Mouse (Mus musculus) midbrain, embryonic 11.5 days (tissue): Measurements from ENCODE around the gene Calml4. TPM values are rescaled to one million over a fixed set of nuclear protein-coding genes. Genes with fewer than 3 reads are reported as not detected.

ENCODE experiments used
- ATAC-seq: fragments of 200-750 bp; cut with Nextera tagmentation; 2 replicates; pipeline ENCODE4 v1.8.0; 2017; ENCODE audit warnings: moderate TSS enrichment, moderate library complexity; ENCODE audit not compliant: low FRiP score
- DNase-seq: peaks from one replicate; pipeline ENCODE4 v3.0.0; 2015; ENCODE audit warnings: low spot score; ENCODE audit errors: missing footprints
- H3K27ac ChIP-seq: fragments of 300-500 bp; sonication (generic); 2 replicates; pipeline ENCODE4 v1.5.1; 2014; ENCODE audit warnings: low read depth, low read length
- H3K27me3 ChIP-seq: fragments of 300-500 bp; sonication (generic); 2 replicates; pipeline ENCODE4 v1.6.1; 2014; ENCODE audit warnings: mild to moderate bottlenecking, low read length, moderate library complexity, mixed read lengths; ENCODE audit not compliant: control insufficient read depth, insufficient read depth
- H3K36me3 ChIP-seq: fragments of 300-500 bp; sonication (generic); 2 replicates; pipeline ENCODE4 v1.6.1; 2014; ENCODE audit warnings: mild to moderate bottlenecking, low read length, moderate library complexity, mixed read lengths; ENCODE audit not compliant: control insufficient read depth, insufficient read depth
- H3K4me1 ChIP-seq: fragments of 300-500 bp; sonication (generic); 2 replicates; pipeline ENCODE4 v1.6.1; 2014; ENCODE audit warnings: low read length; ENCODE audit not compliant: control insufficient read depth, insufficient read depth
- H3K4me2 ChIP-seq: fragments of 300-500 bp; sonication (generic); 2 replicates; pipeline ENCODE4 v1.6.1; 2014; ENCODE audit warnings: mild to moderate bottlenecking, moderate library complexity
- H3K4me3 ChIP-seq: fragments of 300-500 bp; sonication (generic); 2 replicates; pipeline ENCODE4 v1.5.1; 2014; ENCODE audit warnings: low read depth, low read length
- H3K9ac ChIP-seq: fragments of 300-500 bp; sonication (generic); 2 replicates; pipeline ENCODE4 v1.6.1; 2014; ENCODE audit warnings: low read length
- H3K9me3 ChIP-seq: fragments of 300-500 bp; sonication (generic); 2 replicates; pipeline ENCODE4 v1.6.1; 2016; ENCODE audit warnings: low read length; ENCODE audit not compliant: control insufficient read depth
- WGBS: fragments of 180-500 bp; shearing (Covaris S2); extraction: QIAGEN DNeasy Blood & Tissue Kit; methylation state at CpG from one replicate; pipeline ENCODE4 v1.1.7; 2014; 5-methylcytosine and 5-hydroxymethylcytosine counted together
- polyA plus RNA-seq: library from polyadenylated mRNA; unstranded; fragments of >200 nt; fragmentation: Nextera tagmentation; extraction: Ambion mirVana; gene quantifications from 2 replicates; pipeline ENCODE4 v1.2.1, GENCODE M21; 2014

Calml4 gene
- polyA plus RNA-seq, 1 experiment from 2014 or later = 0.40 TPM

DNA sequence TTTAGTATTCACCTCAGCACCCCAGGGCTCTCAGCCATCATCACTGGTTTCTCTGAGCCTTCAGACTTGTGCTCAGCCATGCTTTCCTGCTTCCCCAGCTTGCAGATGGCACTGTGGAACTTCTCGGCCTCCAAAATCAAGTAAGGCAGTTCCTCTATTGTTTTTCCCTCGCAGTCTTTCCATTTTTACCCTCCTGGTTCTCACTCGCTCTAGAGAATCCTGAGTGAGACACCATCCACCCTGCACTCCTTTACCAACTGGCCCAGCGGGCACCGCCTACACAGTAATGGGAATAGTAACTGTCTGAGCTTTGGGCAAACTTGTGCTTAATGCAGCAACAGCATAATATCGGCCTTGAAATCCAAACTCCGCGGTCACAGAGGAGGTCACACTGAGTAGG, 47.2 kb downstream of the Calml4 start:
- Histone ChIP-seq H3K4me1 (no peaks in the 10 kb centered on the region), H3K27ac (no peak overlapping the region), H3K36me3 (peaks cover 2% of the 10 kb centered on the region; the same call in 1 of the 2 replicates), H3K27me3 (no peaks in the 10 kb centered on the region), H3K4me2 (no peak overlapping the region), H3K9me3 (peaks cover 4% of the 10 kb centered on the region; the same call in 1 of the 2 replicates), H3K4me3 (no peak overlapping the region), H3K9ac (no peak overlapping the region)
- ATAC-seq (no peak), DNase-seq (no peak)
- WGBS = 94% methylated on average over 8 of the region's 8 CpGs

DNA sequence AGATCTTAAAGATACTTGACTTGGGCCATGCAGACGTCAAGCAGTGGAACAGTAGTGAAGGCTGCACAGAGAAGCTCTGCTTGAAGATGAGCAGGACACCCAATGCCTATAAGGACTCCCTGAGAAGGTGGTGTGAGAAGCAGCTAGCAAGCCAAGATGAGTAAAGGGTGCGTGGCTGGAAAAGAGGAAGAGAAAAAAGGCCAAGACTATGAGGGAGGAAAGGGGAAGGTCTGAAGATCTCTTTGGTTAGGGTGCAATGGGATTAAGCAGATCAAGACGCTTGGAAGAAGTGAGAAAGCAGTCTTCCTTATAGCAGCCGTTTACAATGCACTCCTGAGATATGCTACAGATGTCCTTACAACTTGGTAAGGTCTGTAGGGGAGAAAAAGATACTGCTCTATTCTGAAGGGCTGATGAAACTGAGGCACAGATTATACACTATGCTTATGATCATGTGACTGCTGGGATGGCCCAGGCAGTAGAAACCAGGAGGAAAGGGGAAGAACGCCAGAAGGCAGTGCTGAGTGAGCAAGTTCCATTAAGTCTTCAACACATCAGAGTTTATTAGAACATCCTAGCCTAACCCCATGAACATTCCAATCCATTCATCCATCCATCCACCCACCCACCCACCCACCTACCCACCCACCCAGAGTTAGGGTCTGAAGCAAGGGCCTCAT, 55.6 kb downstream of the Calml4 start:
- no peak overlapping the region for H3K4me3 ChIP-seq
- H3K9ac ChIP-seq = no peak overlapping the region
- H3K27ac ChIP-seq = no peak overlapping the region
- H3K27me3 ChIP-seq = no peaks in the 10 kb centered on the region
- no peak overlapping the region for H3K4me2 ChIP-seq
- H3K4me1 ChIP-seq = no peaks in the 10 kb centered on the region
- ATAC-seq (no peak), DNase-seq (no peak)
- 87% methylated on average over 5 of the region's 5 CpGs for WGBS
- H3K9me3 ChIP-seq = no peaks in the 10 kb centered on the region
- H3K36me3 ChIP-seq = peaks cover 13% of the 10 kb centered on the region

DNA sequence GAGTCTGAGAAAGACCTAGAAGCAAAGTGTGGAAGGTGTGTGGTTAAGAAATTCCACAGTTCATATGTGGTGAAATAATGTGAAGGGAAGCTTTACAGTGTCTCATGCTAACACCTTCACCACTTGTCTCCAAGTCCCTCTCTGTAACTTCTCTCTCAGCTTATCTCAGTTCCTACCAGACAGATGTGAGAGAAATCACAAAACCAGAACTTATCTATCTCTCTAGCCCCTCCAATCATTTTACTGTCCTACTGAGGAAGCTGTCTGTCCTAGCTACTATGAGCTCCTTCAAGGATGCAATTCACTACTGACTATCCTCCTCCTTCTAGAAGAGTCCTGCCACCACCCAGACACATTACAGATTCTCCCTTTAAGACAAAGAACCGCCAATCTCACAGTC, 59.2 kb downstream of the Calml4 start:
- Histone ChIP-seq H3K4me3 (no peak overlapping the region), H3K36me3 (peaks cover 13% of the 10 kb centered on the region), H3K27ac (no peak overlapping the region), H3K9ac (no peak overlapping the region), H3K9me3 (no peaks in the 10 kb centered on the region), H3K27me3 (no peaks in the 10 kb centered on the region), H3K4me2 (no peak overlapping the region), H3K4me1 (no peaks in the 10 kb centered on the region)
- ATAC-seq (no peak), DNase-seq (no peak)
- WGBS = 89% methylated on average over 1 of the region's 1 CpGs

DNA sequence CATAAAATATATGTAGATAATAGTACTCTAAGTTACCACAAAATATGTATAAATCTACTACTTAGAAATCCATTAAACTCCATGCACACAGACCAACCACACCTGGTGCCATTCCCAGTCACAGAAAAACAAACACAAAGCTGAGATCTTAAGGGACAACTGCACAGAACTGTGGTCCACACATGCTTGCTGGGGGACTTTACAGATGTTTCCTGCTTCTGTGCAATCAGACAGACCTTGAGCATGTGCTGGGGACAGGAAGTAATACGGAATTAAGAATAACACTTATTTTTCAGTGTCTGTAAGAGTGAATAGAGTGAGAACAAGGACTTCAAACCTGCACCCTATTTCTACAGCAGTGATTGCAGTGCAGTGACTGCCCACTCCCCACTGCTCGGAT, 63.0 kb downstream of the Calml4 start:
- no peak for DNase-seq
- H3K27me3 ChIP-seq = no peaks in the 10 kb centered on the region
- no peaks in the 10 kb centered on the region for H3K9me3 ChIP-seq
- H3K36me3 ChIP-seq = peaks cover 8% of the 10 kb centered on the region
- WGBS = 88% methylated on average over 2 of the region's 2 CpGs
- H3K27ac ChIP-seq = no peak overlapping the region
- H3K4me3 ChIP-seq = no peak overlapping the region
- ATAC-seq = no peak
- H3K9ac ChIP-seq = no peak overlapping the region
- H3K4me2 ChIP-seq = no peak overlapping the region
- H3K4me1 ChIP-seq = no peaks in the 10 kb centered on the region

DNA sequence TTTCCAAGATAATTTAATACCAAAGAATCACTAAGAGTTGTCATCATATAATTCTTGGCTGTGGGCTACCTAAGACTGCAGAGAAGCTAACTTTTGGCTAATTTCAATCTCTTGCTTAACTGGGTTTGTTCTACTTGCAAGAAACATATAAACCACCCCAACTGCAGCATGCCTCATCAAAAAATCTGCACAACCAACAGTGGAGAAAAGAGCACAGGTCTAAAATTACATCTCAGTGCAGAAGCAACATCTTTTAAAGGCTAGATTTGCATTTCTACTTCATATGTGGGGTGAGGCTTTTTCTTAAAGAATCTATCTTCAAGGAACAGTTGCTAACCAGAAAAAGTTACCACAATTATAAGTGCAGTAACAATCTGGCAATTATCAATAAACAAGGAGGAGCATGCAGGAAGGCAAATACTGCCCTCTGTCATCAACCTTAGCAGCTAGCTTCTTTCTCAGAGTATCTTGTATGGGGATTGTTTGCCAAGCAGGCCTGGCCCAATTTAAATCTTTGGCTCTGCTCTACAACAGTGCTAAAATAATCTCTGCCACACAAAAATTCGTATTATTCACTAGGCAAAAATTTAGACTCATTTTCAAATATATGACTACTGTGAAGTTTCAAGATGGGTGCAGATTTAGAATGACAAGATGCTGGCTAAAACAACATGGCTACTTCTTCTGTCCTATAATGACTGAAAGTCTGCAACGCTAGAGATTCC, 67.2 kb downstream of the Calml4 start:
- Histone ChIP-seq H3K4me2 (no peak overlapping the region), H3K27me3 (no peaks in the 10 kb centered on the region), H3K9ac (no peak overlapping the region), H3K4me3 (no peak overlapping the region), H3K4me1 (no peaks in the 10 kb centered on the region), H3K36me3 (no peaks in the 10 kb centered on the region), H3K27ac (no peak overlapping the region), H3K9me3 (no peaks in the 10 kb centered on the region)
- DNase-seq = no peak
- 88% methylated on average over 2 of the region's 2 CpGs for WGBS
- no peak for ATAC-seq

Other genes starting within 250 kb of the Calml4 start
- 2.4 and 3.9 TPM in 2 replicates for gene Itga11, start 180.3 kb upstream of the Calml4 start, polyA plus RNA-seq
- 62.5 and 63.7 TPM in 2 replicates for gene Fem1b, start 46.1 kb upstream of the Calml4 start, polyA plus RNA-seq
- 7.9 and 8.5 TPM in 2 replicates for gene Cln6, start 19.3 kb upstream of the Calml4 start, polyA plus RNA-seq
- gene Pias1, start 129.8 kb downstream of the Calml4 start, polyA plus RNA-seq = 73.3 and 74.5 TPM in 2 replicates